Mouse (Mus musculus): ENCODE results near the gene Cenpk. TPM values are rescaled to one million over a fixed set of nuclear protein-coding genes. Genes with fewer than 3 reads are reported as not detected.

Cenpk gene
- 0.23 and 0.26 TPM in 2 replicates for polyA plus RNA-seq (2012; rRNA removed)

DNA sequence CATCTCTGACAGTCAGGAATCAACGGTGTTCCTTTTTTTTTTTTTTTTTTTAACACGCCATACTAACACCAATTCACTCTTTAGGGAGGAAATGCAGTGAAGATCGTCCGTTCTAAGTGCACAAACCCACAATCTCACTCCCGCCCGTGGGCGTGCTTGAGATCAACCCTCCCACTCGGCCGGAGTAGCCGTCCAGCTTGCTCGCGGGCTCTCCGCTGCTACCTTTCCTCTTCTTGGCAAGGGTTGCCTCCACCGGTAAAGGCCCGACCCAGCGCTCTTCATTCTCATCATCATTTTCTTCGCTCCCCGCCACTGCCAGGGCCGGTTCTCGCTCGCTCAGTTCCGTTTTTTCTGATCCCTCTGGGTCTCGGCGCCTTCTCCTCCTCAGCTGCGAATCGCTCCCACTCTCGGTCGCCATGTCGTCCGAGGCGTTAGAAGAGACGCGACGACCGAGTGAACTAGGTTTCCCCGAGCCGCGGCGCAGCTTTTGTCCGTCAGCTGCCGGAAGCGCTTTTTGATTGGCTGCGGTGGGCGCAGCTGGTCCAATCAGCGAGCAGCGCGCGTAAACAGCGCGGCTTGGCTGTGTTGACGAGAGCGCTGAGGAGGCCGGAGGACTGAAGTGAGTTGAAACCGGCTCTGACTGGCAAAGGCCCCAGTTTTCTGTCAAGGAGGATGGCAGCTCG lies at the start of gene Cenpk, which contains the start of gene Ppwd1:
Gene Cenpk (plus strand): TSS at position 228 of the 683 bp plus-strand sequence.
Gene Ppwd1 (minus strand): TSS at position 460 of the 683 bp plus-strand sequence.

DNA sequence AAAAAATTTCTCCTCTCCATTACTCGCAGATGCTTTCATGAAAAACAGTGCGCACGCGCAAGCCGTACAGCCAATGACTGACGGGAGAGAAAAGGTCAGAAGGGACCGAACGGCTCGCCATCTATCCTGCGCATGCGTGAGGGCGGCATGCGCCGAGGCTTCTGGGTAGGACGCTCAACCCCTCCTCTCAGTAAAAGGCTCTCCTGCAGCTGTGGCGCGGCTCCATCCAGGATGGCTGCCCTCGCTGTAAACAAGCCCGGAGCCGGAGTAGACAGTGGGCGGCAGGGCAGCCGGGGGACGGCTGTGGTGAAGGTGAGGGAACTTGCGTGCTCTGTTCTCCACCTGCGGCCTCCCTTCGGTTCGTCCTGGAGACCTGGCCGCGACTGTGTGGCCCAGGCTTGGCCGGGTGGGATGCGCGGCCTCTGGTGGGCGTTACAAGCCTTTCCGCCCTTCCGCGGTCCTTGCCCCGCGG lies 49.7 kb upstream of the Cenpk start, which contains the start of gene Trim23:
Gene Trim23 (plus strand): TSS at position 148 of the 472 bp plus-strand sequence.

DNA sequence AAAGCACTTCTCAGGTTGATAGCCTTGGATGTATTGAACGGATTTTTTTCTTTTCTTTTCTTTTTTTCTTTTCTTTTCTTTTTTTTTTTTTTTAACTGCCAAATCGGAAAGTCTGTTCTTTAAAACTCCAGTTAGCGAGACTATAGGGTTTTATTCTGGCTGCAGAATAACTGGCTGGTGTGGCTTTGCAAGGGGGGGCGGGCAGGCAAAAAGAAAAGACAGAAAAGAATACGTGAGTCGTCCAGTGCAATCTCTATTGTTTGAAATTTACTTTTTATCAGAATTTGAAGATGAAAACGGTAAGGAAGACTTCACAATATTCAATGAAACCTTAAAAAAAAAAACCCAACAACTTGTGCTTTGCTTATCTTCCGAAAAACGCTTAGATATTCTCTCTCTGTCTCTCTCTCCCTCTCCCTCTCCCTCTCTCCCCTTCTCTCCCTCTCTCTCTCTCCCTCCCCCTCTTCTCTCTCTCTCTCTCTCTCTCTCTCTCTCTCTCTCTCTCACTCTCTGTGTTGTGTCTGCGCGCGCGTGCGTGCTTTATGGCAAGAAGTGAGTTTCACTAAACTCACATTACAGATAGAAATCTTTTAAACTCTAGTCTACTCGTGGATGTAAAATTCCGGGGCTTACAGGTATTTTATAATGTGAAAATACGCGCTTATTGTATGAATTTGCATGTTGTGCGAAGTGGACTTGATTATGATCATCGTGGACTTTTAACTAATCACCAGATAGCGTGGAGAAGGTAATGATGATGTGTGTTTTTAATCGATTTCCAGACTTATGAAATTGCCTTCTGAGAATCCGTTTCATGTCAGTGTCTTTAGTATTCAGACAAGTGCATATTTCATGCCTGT lies 59.2 kb downstream of the Cenpk start, which contains the start of gene Adamts6:
Gene Adamts6 (plus strand): TSS at position 470 of the 860 bp plus-strand sequence.

Other genes with a start within 250 kb of the Cenpk start
- 6.5 and 7.3 TPM in 2 replicates for gene Nln, start 119.0 kb upstream of the Cenpk start, polyA plus RNA-seq (2012; rRNA removed)
- 1.5 and 1.6 TPM in 2 replicates for gene Sgtb, start 118.9 kb upstream of the Cenpk start, polyA plus RNA-seq (2012; rRNA removed)
- gene Trappc13, start 50.1 kb upstream of the Cenpk start, polyA plus RNA-seq (2012; rRNA removed): 4.7 and 6.6 TPM in 2 replicates
- gene Trim23, start 49.8 kb upstream of the Cenpk start, polyA plus RNA-seq (2012; rRNA removed): 1.2 and 2.8 TPM in 2 replicates
- gene Ppwd1, start 232 bp downstream of the Cenpk start, polyA plus RNA-seq (2012; rRNA removed): 0.53 and 0.66 TPM in 2 replicates
- 3.9 and 4.9 TPM in 2 replicates for gene Adamts6, start 59.2 kb downstream of the Cenpk start, polyA plus RNA-seq (2012; rRNA removed)

Measured in ovary, adult 2 months (tissue).